ENCODE assay signal across 8 mouse cellular contexts in the genomic region with DNA sequence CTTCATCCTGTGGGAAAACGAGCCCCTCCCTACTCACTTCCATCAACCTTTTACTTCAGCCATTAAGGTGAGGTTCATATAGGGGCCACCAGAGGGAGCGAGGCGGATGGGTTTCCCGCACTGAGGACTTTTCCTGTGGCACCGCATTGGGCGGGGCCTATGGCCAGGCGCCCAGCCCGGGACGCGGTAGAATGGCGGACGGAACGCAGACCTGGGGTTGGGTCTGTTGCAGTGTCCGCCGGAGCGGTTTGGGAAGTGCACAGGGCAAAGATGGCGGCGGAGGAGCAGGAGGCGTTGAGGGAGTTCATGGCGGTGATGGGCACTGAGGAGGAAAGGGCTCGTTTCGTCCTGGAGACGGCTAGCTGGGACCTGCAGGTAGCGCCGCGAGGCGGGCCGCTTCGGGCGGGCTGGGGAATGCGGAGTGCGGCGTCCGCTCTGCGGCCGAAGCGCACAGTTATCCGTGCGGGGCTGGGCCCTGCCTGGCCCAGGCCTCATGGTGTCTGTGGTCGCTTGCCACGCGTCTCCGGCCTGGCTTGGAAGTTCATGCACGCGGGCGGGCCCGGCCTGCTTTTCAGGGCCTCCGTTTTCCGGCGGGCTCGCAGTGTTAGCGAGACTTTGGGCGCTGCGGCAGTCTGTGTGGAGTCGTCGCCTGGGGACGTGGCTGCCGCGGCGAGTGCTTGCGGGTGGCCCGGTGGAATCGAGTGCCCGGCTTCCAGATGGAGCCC.
DNase-seq lines count a peak whose midpoint lies in the region; ATAC-seq lines count a peak whose summit lies in the region.

No protein-coding gene starts in this region.

- peak; percentile 97 for ATAC-seq in inflammation-experienced regulatory T-cells, adult 6 months

- peak; percentile 34 for DNase-seq in WW6 (ENCODE audit: low read depth, low spot score)
- DNase-seq in embryo, embryonic 10 days (ENCODE audit: low spot score), result peak; percentile 20
- DNase-seq in gastrocnemius, postnatal 25 days, result peak; percentile 87
- peak; percentile 95 to 100 for DNase-seq in left cerebral cortex, adult 8-10 months (ENCODE audit: low spot score in 2 of 2)
- peak; percentile 98 for DNase-seq in lung, postnatal 4 days
- peak; percentile 95 to 97 for DNase-seq in right cerebral cortex, adult 2 months (ENCODE audit: low spot score in 2 of 2)
- peak; percentile 98 for DNase-seq in urinary bladder, adult 2 months (ENCODE audit: low spot score)

Comparison
In these comparisons a context has a peak if more than half of its experiments do, and no peak if none do; other contexts are left out.
1. Peak in every context shown above with its lines: DNase-seq and ATAC-seq.
2. DNase-seq: peak in every context shown above with its lines; median percentile 98 in lung, postnatal 4 days; 98 in urinary bladder, adult 2 months; 98 in left cerebral cortex, adult 8-10 months; 96 in right cerebral cortex, adult 2 months; 87 in gastrocnemius, postnatal 25 days; 34 in WW6; 20 in embryo, embryonic 10 days.